Mouse (Mus musculus): ENCODE results near the gene Plekhg6.

- no peak for TF ChIP-seq ZNF384 (IDR thresholded peaks at IDR 0.05; ENCODE audit: low read depth, low read length)
- no peak for TF ChIP-seq ZC3H11A (IDR thresholded peaks at IDR 0.05; ENCODE audit: borderline replicate concordance, low read depth, low read length)
- TF ChIP-seq HCFC1 (IDR thresholded peaks at IDR 0.05; ENCODE audit: borderline replicate concordance, insufficient read depth, low read length), result no peak
Observed at GRCm38 (mm10) chr6:125367758-125368371, 12.7 kb downstream of the Plekhg6 start.

Data from ES-E14 (cell line).